ENCODE assay signal across 11 mouse cellular contexts in the genomic region with DNA sequence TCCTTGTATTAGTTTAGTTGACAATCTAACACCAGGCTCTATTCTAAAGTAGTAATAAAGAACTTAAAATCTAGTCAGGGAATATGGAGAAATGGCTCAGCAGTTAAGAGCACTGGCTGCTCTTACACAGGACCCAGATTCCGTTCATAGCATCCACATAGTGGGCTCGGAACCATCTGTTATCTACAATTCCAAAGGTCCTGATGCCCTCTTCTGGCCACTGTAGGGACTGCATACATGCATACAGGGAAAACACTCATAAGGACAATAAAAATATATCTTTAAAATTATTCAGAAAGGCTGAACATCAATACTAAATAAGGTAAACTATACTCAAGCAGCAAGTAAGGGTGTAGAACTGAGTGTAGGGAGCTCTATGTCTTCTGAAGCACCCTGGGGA. TPM values are rescaled to one million over a fixed set of nuclear protein-coding genes. Genes with fewer than 3 reads are reported as not detected.
DNase-seq lines count a peak whose midpoint lies in the region; ATAC-seq and TF ChIP-seq lines count a peak whose summit lies in the region.
"Had no signal": no experiment of that assay in that cellular context is flagged by ENCODE, and none has a peak within 500 bp of the region (broad histone marks: within the 10 kb centered on the region; RNA-seq: fewer than 3 reads in every experiment).

No protein-coding gene starts in this region.

- H3K4me1 ChIP-seq in kidney, adult 2 months (ENCODE audit: control insufficient read depth, insufficient read depth, low read length): no peaks in the 10 kb centered on the region
- H3K4me1 ChIP-seq in midbrain, postnatal 0 days (ENCODE audit: insufficient read depth, low read length): no peaks in the 10 kb centered on the region
- H3K4me1 ChIP-seq in midbrain, embryonic 10.5 days: 0 out of 2 replicates have a peak, but pooled peaks cover 2% of the 10 kb centered on the region
- H3K4me1 ChIP-seq: embryonic facial prominence, embryonic 13.5 days had no signal

- H3K27me3 ChIP-seq in kidney, adult 2 months (replicated peaks; ENCODE audit: control insufficient read depth, insufficient read depth, low read length): no peaks in the 10 kb centered on the region
- H3K27me3 ChIP-seq in midbrain, postnatal 0 days (ENCODE audit: insufficient read depth, low read length): no peaks in the 10 kb centered on the region
- no peaks in the 10 kb centered on the region for H3K27me3 ChIP-seq in midbrain, embryonic 10.5 days (ENCODE audit: low read depth, poor library complexity, severe bottlenecking)
- H3K27me3 ChIP-seq: embryonic facial prominence, embryonic 13.5 days; liver, embryonic 13.5 days had no signal

- no peak overlapping the region for H3K4me3 ChIP-seq in kidney, adult 2 months (ENCODE audit: insufficient read depth, low read depth, low read length)
- H3K4me3 ChIP-seq in midbrain, postnatal 0 days (ENCODE audit: low read depth, low read length): no peak overlapping the region
- H3K4me3 ChIP-seq in midbrain, embryonic 10.5 days: no peak overlapping the region
- H3K4me3 ChIP-seq: embryonic facial prominence, embryonic 13.5 days; heart, embryonic 10.5 days; liver, embryonic 13.5 days had no signal

- H3K9ac ChIP-seq in midbrain, postnatal 0 days (replicated peaks; ENCODE audit: low read length, poor library complexity, severe bottlenecking): no peak overlapping the region
- H3K9ac ChIP-seq: embryonic facial prominence, embryonic 13.5 days; liver, embryonic 13.5 days had no signal

- no peaks in the 10 kb centered on the region for H3K9me3 ChIP-seq in midbrain, postnatal 0 days (ENCODE audit: low read length)
- no peaks in the 10 kb centered on the region for H3K9me3 ChIP-seq in midbrain, embryonic 10.5 days (replicated peaks)
- H3K9me3 ChIP-seq: embryonic facial prominence, embryonic 13.5 days; liver, embryonic 13.5 days had no signal

- DNase-seq in kidney, adult 2 months: no peak
- no peak for DNase-seq in kidney, adult 11 months
- DNase-seq in midbrain, postnatal 0 days (ENCODE audit: low spot score): no peak
- no peak for DNase-seq in midbrain, embryonic 10.5 days (ENCODE audit: low spot score)
- DNase-seq in R1 (ENCODE audit: low read depth, low spot score): peak; percentile 65
- DNase-seq in thymus, postnatal 14 days: peak; percentile 39
- DNase-seq in cerebellum, adult 9-11 months: no peak
- DNase-seq: cerebellum, adult 9-10 months; liver, embryonic 13.5 days had no signal

- H3K27ac ChIP-seq in kidney, adult 2 months (ENCODE audit: insufficient read depth, low read depth, low read length): no peak overlapping the region
- no peak overlapping the region for H3K27ac ChIP-seq in midbrain, postnatal 0 days (ENCODE audit: low read depth, low read length)
- no peak overlapping the region for H3K27ac ChIP-seq in midbrain, embryonic 10.5 days (replicated peaks)
- H3K27ac ChIP-seq: embryonic facial prominence, embryonic 13.5 days; heart, embryonic 10.5 days; liver, embryonic 13.5 days had no signal

- TF ChIP-seq POLR2A in kidney, adult 2 months (IDR thresholded peaks at IDR 0.05; ENCODE audit: low read depth, low read length): no peak

- peaks cover 9% of the 10 kb centered on the region for H3K36me3 ChIP-seq in kidney, adult 2 months (ENCODE audit: control insufficient read depth, insufficient read depth, low read length)
- peaks cover 28% of the 10 kb centered on the region for H3K36me3 ChIP-seq in midbrain, postnatal 0 days (ENCODE audit: insufficient read depth, low read length)
- peaks cover 96% of the 10 kb centered on the region for H3K36me3 ChIP-seq in midbrain, embryonic 10.5 days

- no peak overlapping the region for H3K4me2 ChIP-seq in midbrain, postnatal 0 days (ENCODE audit: low read depth, low read length, poor library complexity, severe bottlenecking)
- H3K4me2 ChIP-seq: embryonic facial prominence, embryonic 13.5 days; liver, embryonic 13.5 days had no signal

- TF ChIP-seq CTCF in kidney, adult 2 months (conservative IDR thresholded peaks at IDR 0.05; ENCODE audit: insufficient read depth, insufficient read length, low read depth, low read length): peak; percentile 21; the same call in 1 of the 2 replicates
- peak; percentile 48 for TF ChIP-seq CTCF in midbrain, postnatal 0 days (IDR thresholded peaks at IDR 0.05)

- ATAC-seq in midbrain, postnatal 0 days (ENCODE audit: low FRiP score): no peak

- 98% methylated on average over 2 of the region's 2 CpGs for WGBS in kidney, adult 2 months
- 99% methylated on average over 2 of the region's 2 CpGs for WGBS in midbrain, postnatal 0 days
- WGBS in midbrain, embryonic 10.5 days: 89% methylated on average over 2 of the region's 2 CpGs

RNA-seq across cellular contexts. Expression of a gene that starts 36.7 kb away (rescaled TPM):
- 14.3 and 14.4 TPM in 2 replicates for polyA plus RNA-seq in kidney, adult 2 months (2012; rRNA removed)
- 8.1 and 19.7 TPM in 2 replicates for total RNA-seq in midbrain, postnatal 0 days (2014; rRNA removed)
- 8.0 and 13.0 TPM in 2 replicates for polyA plus RNA-seq in midbrain, postnatal 0 days (2015; fragmentation: Nextera tagmentation; extraction: Ambion mirVana)
- polyA plus RNA-seq in midbrain, embryonic 10.5 days (2016; fragmentation: Nextera tagmentation; extraction: Ambion mirVana): 28.6 and 29.6 TPM in 2 replicates

RNA-seq across cellular contexts. Expression of a gene that starts 45.6 kb away (rescaled TPM):
- 13.8 and 15.2 TPM in 2 replicates for polyA plus RNA-seq in kidney, adult 2 months (2012; rRNA removed)
- total RNA-seq in midbrain, postnatal 0 days (2014; rRNA removed): 27.0 and 29.6 TPM in 2 replicates
- polyA plus RNA-seq in midbrain, postnatal 0 days (2015; fragmentation: Nextera tagmentation; extraction: Ambion mirVana): 10.4 and 11.2 TPM in 2 replicates
- 11.9 and 12.9 TPM in 2 replicates for polyA plus RNA-seq in midbrain, embryonic 10.5 days (2016; fragmentation: Nextera tagmentation; extraction: Ambion mirVana)

Comparison
In these comparisons a context has a peak if more than half of its experiments do, and no peak if none do; other contexts are left out.
1. DNase-seq: peak in R1 (single experiment) and thymus, postnatal 14 days (single experiment); none in kidney, adult 2 months (single experiment), kidney, adult 11 months (single experiment), midbrain, postnatal 0 days (single experiment), midbrain, embryonic 10.5 days (single experiment) and cerebellum, adult 9-11 months (single experiment).